Mouse (Mus musculus) hindbrain, embryonic 11.5 days (tissue): ENCODE results near the gene Sox1. TPM values are rescaled to one million over a fixed set of nuclear protein-coding genes. Genes with fewer than 3 reads are reported as not detected.

Experiments used
- ATAC-seq: fragments of 200-750 bp; cut with Nextera tagmentation; 2 replicates; pipeline ENCODE4 v1.8.0; 2017; ENCODE audit warnings: mild to moderate bottlenecking, moderate TSS enrichment, moderate library complexity; ENCODE audit not compliant: low FRiP score
- DNase-seq: peaks from one replicate; pipeline ENCODE4 v3.0.0-alpha.2; 2015; ENCODE audit warnings: low spot score
- H3K27ac ChIP-seq: fragments of 300-500 bp; sonication (generic); 2 replicates; pipeline ENCODE4 v1.5.1; 2014; ENCODE audit warnings: mild to moderate bottlenecking, low read depth, low read length
- H3K27me3 ChIP-seq: fragments of 300-500 bp; sonication (generic); 2 replicates; pipeline ENCODE4 v1.6.1; 2014; ENCODE audit warnings: mild to moderate bottlenecking, low read length, moderate library complexity, mixed read lengths; ENCODE audit not compliant: control insufficient read depth, insufficient read depth
- H3K36me3 ChIP-seq: fragments of 300-500 bp; sonication (generic); 2 replicates; pipeline ENCODE4 v1.6.1; 2014; ENCODE audit warnings: mild to moderate bottlenecking, low read length, moderate library complexity, mixed read lengths; ENCODE audit not compliant: control insufficient read depth, insufficient read depth
- H3K4me1 ChIP-seq: fragments of 300-500 bp; sonication (generic); replicated peaks from 2 replicates; pipeline ENCODE4 v1.6.1; 2014; ENCODE audit warnings: low read length, mixed read lengths; ENCODE audit not compliant: control insufficient read depth, insufficient read depth
- H3K4me2 ChIP-seq: fragments of 300-500 bp; sonication (generic); replicated peaks from 2 replicates; pipeline ENCODE4 v1.6.1; 2014; ENCODE audit warnings: mild to moderate bottlenecking, low read depth, low read length
- H3K4me3 ChIP-seq: fragments of 300-500 bp; sonication (generic); 2 replicates; pipeline ENCODE4 v1.5.1; 2014; ENCODE audit warnings: low read depth, low read length
- H3K9ac ChIP-seq: fragments of 300-500 bp; sonication (generic); 2 replicates; pipeline ENCODE4 v1.6.1; 2014; ENCODE audit warnings: low read depth, low read length
- H3K9me3 ChIP-seq: fragments of 300-500 bp; sonication (generic); 2 replicates; pipeline ENCODE4 v1.6.1; 2016; ENCODE audit warnings: low read length; ENCODE audit not compliant: control insufficient read depth
- WGBS: fragments of 180-500 bp; shearing (Covaris S2); extraction: QIAGEN DNeasy Blood & Tissue Kit; methylation state at CpG from one replicate; pipeline ENCODE4 v1.1.7; 2014; 5-methylcytosine and 5-hydroxymethylcytosine counted together
- polyA plus RNA-seq: library from polyadenylated mRNA; unstranded; fragments of >200 nt; fragmentation: Nextera tagmentation; extraction: Ambion mirVana; gene quantifications from 2 replicates; pipeline ENCODE4 v1.2.1, GENCODE M21; 2014

The Sox1 gene
- polyA plus RNA-seq, 1 experiment from 2014 or later = 5.5 TPM

DNA sequence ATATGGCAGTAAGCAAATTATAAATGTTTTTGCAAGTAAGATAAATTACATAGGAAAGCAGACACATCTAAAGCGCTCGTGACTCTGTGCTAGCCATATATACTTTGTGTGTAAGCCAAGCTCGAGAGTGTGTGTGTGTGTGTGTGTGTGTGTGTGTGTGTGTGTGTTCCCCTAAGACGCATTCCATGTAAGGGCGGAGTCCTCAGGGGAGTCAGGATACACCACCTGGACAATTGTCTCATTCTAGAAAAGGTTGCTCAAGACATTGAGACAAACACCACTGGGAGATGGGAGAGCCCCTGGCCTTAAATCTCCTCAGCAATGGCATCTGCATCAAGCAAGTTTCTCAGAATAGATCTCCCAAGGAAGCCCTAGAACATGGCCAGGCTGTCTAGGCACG, 42.9 kb downstream of the Sox1 start:
- Histone ChIP-seq H3K36me3 (no peaks in the 10 kb centered on the region), H3K27ac (no peak overlapping the region), H3K9ac (no peak overlapping the region), H3K27me3 (peaks cover 3% of the 10 kb centered on the region; the same call in 1 of the 2 replicates), H3K4me3 (no peak overlapping the region), H3K4me2 (no peak overlapping the region), H3K4me1 (peaks cover 1% of the 10 kb centered on the region; the same call in 1 of the 2 replicates), H3K9me3 (no peaks in the 10 kb centered on the region)
- DNase-seq (no peak), ATAC-seq (no peak)
- 84% methylated on average over 6 of the region's 6 CpGs for WGBS

DNA sequence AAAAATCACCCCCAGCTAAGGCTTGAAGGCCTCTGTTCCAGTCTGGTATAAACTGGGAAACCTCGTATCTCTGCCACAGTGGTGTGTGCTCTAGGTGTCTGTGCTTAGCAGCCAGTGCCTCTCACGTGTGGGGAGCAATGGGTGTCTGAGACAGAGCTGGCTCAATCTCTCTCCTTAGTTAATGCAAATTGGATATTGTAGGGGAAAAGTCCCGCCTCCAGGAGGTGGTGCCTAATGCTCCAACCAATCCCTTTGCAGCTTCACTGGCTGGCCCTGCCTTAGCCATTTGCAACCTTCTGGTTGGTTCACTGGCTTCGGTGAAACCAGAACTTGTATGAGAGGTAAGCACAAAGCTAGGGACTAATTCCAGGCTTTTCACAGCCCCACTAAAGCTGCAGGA, 43.9 kb downstream of the Sox1 start:
- Histone ChIP-seq H3K4me3 (no peak overlapping the region), H3K27ac (no peak overlapping the region), H3K27me3 (no peaks in the 10 kb centered on the region), H3K9me3 (no peaks in the 10 kb centered on the region), H3K4me2 (no peak overlapping the region), H3K36me3 (no peaks in the 10 kb centered on the region), H3K4me1 (no peaks in the 10 kb centered on the region), H3K9ac (no peak overlapping the region)
- DNase-seq (peak; percentile 52), ATAC-seq (no peak)
- 37% methylated on average over 4 of the region's 4 CpGs for WGBS

DNA sequence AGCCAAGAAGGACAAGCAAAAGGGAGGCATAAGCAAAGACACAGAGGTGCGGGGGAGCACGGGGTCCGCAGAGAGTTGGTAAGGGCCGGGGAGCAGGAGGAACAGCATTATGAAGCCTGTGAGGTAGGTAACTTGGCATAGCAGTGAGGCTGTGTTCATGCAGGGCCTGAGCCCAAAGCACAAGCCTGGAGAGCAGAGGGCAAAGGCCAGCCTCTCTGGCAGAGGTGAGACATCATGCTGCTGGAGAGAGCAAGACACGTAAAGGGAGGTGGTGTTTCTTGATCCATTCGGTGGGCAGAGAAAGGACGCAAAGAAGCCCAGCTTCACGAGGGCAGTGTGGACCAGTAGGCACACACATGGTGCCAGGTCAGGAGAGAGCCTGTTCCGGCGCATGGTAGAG, 44.8 kb downstream of the Sox1 start:
- H3K27me3 ChIP-seq = no peaks in the 10 kb centered on the region
- WGBS = 94% methylated on average over 10 of the region's 10 CpGs
- no peak overlapping the region for H3K9ac ChIP-seq
- no peaks in the 10 kb centered on the region for H3K4me1 ChIP-seq
- H3K4me2 ChIP-seq = no peak overlapping the region
- DNase-seq (no peak), ATAC-seq (no peak)
- no peaks in the 10 kb centered on the region for H3K9me3 ChIP-seq
- H3K36me3 ChIP-seq = no peaks in the 10 kb centered on the region
- H3K4me3 ChIP-seq = no peak overlapping the region
- no peak overlapping the region for H3K27ac ChIP-seq

DNA sequence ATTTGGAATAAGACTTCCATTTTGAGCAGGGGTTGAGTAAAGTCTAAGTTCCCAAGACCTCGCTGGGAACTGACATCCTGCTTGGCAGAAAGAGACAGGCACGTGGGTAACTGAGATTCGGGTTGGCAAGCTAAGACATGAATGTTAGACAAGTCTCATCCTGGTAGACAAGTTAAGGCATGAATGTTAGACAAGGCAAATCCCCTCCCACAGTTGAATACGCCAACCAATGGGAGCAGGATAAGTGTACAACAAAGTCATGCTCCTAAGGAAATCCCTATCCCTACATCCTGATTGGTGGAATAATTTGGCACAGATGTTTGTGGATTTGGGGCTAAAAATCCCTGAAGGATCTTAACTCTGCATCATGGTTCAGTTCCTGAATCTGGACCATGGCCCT, 45.9 kb downstream of the Sox1 start:
- H3K4me3 ChIP-seq = no peak overlapping the region
- no peak overlapping the region for H3K9ac ChIP-seq
- ATAC-seq = no peak
- no peak overlapping the region for H3K27ac ChIP-seq
- no peak overlapping the region for H3K4me2 ChIP-seq
- 91% methylated on average over 4 of the region's 4 CpGs for whole genome bisulfite sequencing
- H3K27me3 ChIP-seq = peaks cover under 1% of the 10 kb centered on the region; the same call in 1 of the 2 replicates
- no peaks in the 10 kb centered on the region for H3K9me3 ChIP-seq
- no peaks in the 10 kb centered on the region for H3K36me3 ChIP-seq
- H3K4me1 ChIP-seq = peaks cover 4% of the 10 kb centered on the region; the same call in 1 of the 2 replicates
- no peak for DNase-seq

DNA sequence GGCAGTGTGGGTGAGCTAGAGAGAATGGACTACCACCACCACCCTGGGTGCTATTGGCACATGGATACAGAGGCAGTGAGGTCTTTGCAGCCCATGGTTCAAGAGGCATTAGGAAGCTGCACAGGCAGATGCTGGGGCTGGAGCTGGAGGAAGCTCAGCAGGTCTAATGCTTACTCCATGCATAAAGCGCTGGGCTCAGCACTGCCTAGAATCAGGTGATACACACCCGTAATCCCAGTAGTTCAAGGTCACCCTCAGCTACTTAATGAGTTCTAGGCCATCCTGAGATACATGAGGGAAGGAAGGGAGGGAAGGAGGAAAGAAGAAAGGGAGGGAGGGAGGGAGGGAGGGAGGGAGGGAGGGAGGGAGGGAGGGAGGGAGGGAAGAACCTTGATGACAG, 50.2 kb downstream of the Sox1 start:
- Histone ChIP-seq H3K36me3 (no peaks in the 10 kb centered on the region), H3K27me3 (peaks cover 4% of the 10 kb centered on the region; the same call in 1 of the 2 replicates), H3K27ac (no peak overlapping the region), H3K4me2 (no peak overlapping the region), H3K9ac (no peak overlapping the region), H3K9me3 (no peaks in the 10 kb centered on the region), H3K4me3 (no peak overlapping the region), H3K4me1 (peaks cover 6% of the 10 kb centered on the region; the same call in 1 of the 2 replicates)
- 69% methylated on average over 2 of the region's 2 CpGs for WGBS
- ATAC-seq (no peak), DNase-seq (no peak)

DNA sequence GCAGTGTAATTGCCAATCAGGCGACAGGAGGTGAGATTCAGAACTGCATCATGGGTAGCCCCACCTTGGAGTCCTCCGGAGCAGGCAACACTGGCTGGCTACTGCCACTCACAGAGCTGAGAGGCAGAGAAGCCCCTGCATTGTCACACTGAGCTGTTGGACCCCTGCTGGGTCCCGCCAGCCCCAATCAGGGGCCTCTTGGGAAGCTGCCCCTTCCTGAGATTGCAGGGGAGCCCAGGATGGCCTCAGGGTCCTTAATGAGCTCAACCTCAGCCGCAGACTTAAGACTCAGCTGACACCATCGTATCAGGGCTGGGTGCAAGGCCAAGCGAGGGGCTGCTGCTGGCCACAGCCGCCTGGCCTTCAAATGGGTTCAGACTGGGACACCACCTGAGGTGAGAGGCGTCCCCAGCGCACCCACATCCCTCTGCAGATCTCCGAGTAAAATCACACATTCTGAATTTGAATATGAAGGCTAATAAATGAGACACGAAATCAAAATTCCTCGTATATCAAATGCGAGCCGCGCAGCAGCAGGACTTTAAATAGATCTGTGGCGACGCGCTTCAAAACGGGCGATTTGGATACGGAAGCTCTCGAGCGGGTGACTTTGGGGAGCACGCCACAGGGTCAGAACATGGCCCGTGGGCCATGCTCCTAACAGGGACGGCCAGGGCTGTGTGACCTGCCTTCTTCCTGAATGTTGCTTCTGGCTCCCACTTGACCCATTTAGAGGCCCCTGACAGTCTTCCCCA, 51.0 kb downstream of the Sox1 start:
- Histone ChIP-seq H3K4me1 (peaks cover 6% of the 10 kb centered on the region; the same call in 1 of the 2 replicates), H3K9ac (peak overlapping the region; percentile 24; the same call in 1 of the 2 replicates), H3K4me3 (no peak overlapping the region), H3K9me3 (no peaks in the 10 kb centered on the region), H3K27ac (no peak overlapping the region), H3K27me3 (peaks cover 4% of the 10 kb centered on the region; the same call in 1 of the 2 replicates), H3K36me3 (no peaks in the 10 kb centered on the region), H3K4me2 (peak overlapping the region; percentile 34)
- ATAC-seq (peak; percentile 63; the same call in 1 of the 2 replicates), DNase-seq (peak; percentile 38)
- WGBS = 4% methylated on average over 26 of the region's 26 CpGs

Other genes starting within 250 kb of the Sox1 start
- gene A230072I06Rik, start 116.5 kb upstream of the Sox1 start, polyA plus RNA-seq = not detected in 2 replicates
- gene Spaca7, start 177.7 kb downstream of the Sox1 start, polyA plus RNA-seq = not detected in 2 replicates